Mouse (Mus musculus) gastrocnemius, adult 8-10 months (tissue): ENCODE data around the gene Zhx3. TPM values are rescaled to one million over a fixed set of nuclear protein-coding genes. Genes with fewer than 3 reads are reported as not detected.
A peak's percentile ranks its signal among the peaks of the same experiment; 100 is the strongest.

Source experiments
- DNase-seq, 2 experiments: peaks; one replicate each; pipeline ENCODE4 v3.0.0; 2022; ENCODE audit warnings: low spot score in 2 of 2
- total RNA-seq, 4 experiments: library from RNA; stranded (reverse); gene quantifications; 2 replicates each; pipeline ENCODE4 v1.2.4; 2022

The Zhx3 gene
- total RNA-seq, 4 experiments from 2014 or later, result 18.9 to 27.5 (median 23.1) TPM

DNA sequence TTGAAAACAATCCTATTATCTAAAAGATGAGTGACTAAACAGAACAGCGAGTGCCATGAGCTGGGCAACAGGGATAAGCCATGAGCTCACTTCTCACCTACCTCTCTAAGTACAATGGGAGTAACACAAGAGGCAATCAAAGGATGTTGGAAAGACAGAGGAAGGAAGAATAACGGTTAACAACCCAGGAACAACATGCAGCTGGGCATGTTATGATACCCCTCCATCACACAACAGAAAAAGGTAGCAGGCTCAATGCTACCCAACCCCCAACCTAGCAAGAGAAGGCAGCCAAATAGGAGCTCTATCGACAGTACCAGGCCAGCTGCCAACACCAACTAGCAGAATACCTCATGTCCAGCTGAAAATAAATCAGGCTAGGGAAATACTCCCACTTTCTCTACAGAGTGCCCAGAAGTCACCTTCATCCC is 66.7 kb downstream of the Zhx3 start:
- DNase-seq, result peak in 1 of 2 experiments; percentile 45

DNA sequence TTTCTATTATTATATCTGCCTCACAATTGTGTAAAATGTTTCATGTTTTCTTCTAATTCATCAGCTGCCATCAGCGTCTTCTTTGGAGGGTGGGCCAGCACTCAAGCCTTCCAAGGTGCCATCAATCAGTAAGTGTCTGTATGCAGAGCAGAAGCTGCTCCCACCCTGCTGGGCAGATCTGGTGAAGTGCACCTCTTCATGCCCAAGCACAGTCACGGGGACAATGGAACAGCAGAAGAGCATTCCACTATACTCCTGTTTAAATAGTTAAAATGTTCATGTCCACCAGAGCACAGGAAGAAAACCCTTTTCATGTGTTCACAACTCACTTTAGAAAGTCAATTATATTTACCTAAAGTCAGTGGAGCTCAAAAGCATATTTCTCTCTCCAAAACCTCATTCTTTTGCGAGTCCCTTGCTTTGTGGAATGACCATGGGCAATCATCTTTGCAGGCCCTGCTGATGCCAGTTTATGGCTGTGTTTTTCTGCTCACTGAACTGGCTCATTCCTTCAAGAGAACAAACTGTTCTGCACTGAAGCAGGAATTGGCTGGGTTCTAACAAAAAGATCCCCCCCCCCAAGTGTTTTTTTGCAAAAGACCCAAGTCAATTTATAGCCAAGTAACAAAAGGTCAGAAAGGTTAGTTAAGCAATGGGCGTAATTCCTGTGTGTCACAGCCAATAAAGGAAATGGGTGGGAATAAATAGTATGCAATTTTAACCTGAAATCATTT is 67.8 kb downstream of the Zhx3 start:
- DNase-seq, result no peak

DNA sequence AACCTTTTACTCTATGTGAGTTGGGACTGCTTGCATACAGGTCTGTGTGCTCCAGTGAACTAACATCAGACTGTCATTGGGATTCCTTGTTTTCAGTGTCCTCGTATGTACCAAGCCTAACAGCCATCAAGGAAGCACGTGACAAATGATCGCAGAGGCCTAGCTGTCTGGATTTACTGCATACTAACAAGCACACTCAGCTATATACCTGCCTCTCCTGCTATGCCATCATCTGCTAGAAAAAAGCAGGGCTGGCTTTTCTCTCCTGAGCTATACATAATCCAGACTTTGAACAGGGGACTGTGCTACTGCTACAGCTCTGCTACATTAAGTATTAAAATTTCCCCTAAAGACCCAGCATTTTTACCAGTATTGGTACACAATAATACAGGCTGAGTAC is 70.5 kb downstream of the Zhx3 start:
- DNase-seq, result no peak

DNA sequence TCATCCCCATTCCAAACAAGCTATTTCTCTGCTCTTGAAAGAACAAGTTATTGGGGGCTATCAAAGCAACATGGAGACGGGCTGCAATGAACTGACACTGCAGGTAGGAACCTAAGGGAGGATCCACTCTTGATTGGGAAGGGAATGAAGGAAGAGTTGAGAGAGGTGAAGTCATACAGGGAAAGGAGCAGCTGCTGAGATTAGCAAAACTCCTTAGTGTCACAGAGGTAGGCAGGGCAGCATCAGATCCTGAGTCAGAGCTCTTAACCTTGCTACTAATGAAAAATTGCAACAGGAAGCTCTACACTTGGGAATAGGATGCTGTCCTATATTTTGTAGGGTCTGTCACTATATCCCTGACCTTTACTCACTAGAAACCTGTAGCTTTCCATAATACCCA is 71.8 kb downstream of the Zhx3 start:
- no peak for DNase-seq

DNA sequence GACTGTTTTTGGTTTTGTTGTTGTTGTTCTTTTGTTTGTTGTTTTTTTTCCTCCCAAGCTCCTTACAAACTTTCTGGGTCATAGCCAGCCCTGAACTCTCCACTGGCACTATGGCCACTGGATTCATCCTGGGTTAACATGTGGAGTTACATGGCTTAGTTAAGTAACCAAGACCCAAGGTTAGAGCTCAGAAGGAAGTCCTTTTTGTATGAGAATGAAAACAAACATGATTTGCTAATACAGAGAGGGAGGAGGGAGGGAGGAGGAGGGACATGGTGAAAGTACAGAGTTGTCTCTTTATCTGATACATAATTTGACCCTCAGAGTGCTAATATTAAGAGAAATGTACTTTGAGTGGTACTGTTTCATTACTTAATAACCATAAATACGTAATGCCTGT is 74.6 kb downstream of the Zhx3 start:
- no peak for DNase-seq

DNA sequence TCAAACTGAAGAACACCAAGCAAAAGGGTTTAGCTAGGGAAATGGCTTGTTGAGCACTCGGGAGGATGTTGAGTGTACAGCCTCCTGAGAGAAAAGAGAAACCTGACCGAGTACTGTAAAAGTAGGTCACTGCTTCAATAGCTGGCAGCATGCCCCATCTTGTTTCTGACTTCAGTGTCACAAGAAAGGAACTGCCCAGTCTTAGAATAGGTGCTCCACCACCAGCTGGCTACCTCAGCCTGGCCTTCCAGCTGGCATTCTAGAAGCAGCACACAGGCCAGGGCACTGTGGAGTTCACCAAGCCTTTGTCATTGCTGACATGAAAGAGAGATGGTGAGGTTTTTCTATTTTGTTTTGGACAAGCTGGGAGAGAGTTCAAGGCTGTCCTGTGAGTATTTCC is 75.8 kb downstream of the Zhx3 start:
- peak; percentile 59 to 64 for DNase-seq

DNA sequence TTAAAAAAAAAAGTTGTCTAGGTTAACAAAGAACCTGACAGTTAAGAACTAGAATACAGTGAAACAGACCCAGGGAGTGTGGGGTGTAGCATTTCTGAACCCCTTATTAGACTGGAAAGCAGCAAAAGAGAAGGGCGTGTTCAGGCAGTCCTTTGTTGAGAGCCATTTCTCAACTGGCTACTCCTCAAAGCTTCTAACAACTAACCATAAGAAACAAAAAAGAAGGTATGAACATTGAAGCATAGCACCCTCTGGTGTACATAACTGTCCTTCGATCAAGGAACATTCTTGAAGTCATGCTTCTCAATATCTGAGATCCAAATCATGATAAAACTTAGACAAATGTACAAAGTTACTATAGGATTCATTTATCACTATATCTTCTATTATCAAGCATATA is 79.7 kb downstream of the Zhx3 start:
- no peak for DNase-seq

DNA sequence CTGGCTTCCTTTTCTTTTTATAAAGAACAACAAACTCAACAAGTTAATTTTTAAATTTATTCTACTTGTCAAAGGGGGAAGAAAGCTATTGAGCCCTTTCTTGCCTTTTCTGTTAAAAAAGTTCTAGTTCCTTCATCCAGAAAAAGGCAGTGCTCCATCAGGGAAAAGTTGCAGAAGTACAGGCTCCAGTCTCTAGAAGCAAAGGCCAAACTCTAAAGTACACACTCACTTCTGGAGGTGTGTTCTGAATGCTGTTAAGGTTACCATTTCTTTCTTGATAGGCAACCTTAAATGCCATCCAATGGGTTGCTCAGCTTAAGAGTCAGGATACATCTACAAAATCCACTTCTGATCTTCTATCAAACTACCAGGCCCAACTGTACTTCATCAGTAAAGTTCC is 83.1 kb downstream of the Zhx3 start:
- no peak for DNase-seq

DNA sequence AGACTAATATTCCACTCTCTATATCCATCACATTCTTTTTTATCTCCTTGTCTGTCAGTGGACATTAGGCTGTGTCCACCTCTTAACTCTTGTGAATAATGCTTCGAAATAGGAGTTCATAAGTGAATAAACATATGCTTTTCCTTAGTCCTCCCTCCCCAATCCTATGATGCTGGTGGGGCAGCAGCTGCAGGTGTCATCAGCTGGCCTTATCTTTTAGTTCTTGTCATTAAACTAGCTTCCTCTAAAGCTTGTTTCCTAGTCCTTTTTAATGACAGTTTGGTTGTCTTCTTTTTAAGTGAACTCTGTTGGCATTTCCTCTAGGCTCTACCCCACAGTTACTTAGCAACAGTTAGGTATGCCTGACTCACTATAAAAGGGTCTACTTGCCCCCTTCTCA is 83.8 kb downstream of the Zhx3 start:
- no peak for DNase-seq

DNA sequence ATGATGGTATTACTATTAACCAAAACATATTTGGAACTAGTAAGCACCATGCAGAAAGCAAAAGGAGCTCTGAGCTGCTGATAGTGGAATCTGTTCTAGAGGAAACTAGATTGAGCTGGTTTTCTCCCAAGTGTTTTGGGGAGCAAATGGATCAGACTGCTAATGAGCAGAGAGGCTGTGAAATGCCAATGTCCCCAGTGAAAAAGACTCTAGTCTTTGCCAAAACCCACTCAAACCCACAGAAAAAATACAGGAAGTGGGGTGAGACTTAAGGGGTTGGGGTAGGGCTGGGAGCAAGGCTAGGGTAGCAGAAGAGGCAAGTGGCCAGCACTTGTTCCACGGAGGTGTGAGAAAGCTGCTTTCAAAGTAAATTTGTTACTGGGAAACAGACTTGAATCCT is 86.5 kb downstream of the Zhx3 start:
- DNase-seq, result no peak

DNA sequence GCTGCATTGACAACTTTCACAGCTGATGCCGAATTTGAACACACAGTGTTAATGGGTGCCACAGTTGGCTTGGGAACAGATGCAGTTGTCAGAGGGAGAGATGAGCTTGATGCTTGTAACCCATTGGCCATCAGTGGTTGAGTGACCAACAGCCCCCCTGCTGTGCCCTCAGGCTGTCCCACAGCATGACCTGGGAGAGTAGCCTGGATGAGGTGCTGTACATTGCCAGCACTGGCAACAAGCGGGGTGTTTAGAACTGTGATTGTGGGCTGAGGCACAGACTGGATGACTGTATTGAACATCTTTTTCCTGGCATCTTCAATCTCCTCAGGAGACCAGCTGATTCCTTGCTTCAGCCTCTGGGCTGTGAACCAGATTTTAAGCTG is 92.0 kb downstream of the Zhx3 start:
- DNase-seq, result no peak

DNA sequence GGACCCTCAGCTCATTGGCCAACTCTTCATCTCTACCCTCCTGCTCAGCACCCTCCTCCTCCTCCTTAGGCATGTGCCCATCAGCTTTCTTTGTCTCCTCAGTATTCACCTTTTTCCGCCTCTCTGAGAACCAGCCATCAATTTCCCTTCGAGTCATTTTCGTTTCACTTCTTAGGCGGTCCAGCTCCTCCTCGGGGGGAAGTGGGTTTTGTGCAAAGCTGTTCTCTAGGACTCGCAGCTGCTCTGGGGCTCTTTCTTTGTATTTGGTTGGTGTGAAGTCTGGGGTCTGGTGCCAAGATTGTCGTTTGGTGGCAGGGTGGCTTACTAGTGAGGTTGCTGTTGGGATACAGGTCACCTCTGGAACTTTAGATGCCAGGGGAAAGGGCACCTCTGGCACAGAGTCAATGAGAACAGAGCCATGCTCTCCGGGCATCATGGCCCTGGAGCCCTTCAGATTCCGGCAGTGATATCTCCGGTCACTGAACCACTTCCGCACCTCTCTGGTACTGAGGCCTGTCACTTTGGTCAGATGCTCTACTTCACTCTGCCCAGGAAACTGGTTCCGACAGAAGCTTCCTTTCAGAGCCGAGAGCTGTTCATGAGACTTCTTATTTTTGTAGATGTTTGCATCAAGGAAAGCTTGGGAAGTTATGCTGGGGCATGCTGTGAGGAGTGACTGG is 92.5 kb downstream of the Zhx3 start:
- DNase-seq, result no peak

DNA sequence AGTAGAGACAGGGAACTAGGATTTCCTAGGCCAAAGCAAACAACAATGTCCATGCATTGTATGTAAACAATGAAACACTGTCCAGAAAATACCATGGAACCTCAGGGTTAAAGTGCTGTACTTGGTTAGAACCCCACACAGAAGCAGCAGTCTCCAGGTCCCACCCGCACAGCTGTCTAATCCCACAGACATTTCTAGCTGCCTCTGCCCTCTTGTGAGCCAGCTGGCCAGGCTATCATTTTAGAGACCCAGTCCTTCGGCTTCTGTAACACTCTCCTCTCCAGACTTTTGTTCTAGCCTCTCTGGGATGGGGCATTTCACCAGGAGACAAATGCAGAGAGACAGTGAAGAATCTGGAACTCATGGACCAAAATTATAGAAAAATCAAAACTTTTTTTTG is 94.8 kb downstream of the Zhx3 start:
- no peak for DNase-seq

DNA sequence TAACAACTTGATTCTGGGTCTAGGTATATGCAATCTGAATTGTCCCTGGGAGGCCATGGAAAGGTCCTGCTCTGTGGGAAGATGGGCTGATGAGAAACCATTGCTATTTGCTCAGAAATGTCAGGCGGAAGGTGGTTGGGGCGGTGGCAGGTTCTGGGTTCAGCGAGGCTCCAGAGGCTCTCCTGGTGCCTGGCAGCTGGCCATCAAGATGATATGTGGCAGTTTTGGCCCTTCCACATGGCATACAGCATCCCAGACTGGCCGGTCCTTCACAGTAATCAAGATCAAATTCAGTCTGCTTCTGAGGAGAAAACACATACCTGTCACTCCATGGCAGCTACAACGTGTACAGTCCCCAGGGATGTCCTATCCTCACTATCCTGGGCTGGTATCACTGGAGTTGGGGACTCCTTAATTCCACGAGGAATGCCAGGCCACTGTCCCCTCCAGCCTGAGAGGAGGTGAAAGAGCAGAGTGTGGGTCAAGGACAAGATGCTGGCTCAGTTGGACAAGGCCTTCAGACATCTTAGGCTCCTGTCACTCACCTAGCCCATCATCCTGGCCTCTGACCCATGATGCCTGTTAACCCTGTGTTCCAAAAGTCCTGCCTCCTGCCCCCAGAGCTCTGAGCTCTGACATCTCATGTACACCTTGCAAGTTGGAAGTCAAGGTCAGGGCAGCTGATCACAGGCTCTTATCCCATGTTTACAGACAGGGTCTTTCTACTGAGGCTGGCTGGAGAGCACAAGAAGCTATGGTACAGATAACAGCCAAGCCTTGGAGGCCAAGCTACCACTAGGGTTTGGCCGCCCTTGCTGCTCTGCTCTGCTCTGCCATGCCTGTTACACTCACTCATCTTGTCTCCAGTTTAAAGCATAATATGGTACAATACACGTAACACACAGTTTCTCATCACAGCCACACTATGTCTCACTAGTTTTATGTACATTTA is 101.2 kb downstream of the Zhx3 start:
- peak in 1 of 2 experiments; percentile 2 for DNase-seq

DNA sequence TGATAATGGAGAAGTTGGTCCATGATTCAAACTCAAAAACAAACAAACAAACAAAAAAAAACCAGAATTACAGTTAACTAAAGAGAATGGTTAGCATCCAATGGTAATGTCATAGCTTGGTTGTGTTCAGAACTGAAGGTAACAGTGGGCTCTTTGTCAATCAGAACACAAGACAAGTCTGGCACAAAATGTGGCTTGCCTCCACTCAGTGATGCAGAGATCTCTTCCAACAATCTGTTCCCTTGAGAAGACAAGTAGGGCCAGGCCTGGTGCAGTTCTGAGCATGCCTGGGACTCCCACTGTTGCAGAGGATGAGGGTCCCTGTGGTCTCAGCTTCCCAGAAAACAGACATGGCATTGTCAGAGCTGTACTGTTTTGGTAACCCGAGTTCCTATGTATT is 101.9 kb downstream of the Zhx3 start:
- peak in 1 of 2 experiments; percentile 1 for DNase-seq

DNA sequence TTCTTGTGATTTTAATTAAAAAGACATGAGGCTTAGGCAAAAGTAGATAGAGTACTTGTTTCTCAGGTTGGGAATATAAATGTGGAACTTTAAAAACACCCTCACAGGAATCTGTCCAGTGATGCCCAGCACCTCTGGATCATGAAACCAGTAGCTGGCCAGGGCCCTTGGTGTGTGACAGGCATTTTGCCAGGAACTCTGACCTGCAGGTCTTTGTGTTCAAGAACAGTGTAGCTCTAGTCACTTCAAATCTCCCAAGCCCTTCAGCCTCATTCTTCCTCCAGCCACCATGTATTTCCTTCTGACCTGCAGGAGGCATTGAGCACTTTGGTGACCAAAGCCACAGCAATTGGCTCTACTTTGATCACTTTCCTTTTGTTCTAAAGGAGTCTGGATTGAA is 102.4 kb downstream of the Zhx3 start:
- DNase-seq, result peak in 1 of 2 experiments; percentile 2

DNA sequence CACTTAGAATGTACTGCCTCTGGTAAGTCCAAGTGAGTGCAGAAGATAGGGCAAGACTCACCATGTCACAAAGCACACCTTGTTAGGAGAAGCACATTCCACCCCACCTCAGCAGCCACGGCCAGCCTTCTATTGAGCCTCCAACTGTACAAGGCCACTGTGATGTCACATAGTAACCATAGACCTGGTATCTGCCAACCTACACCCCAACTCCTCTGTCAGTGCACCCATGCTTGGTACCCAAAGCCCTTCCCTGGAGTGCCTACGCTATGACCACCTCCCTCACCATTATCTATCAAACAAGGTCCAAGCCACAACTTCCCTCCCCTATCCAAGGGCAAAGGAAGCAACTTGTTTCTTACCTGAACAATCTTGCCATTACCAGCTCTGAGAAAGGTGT is 103.8 kb downstream of the Zhx3 start:
- DNase-seq, result peak in 1 of 2 experiments; percentile 2

DNA sequence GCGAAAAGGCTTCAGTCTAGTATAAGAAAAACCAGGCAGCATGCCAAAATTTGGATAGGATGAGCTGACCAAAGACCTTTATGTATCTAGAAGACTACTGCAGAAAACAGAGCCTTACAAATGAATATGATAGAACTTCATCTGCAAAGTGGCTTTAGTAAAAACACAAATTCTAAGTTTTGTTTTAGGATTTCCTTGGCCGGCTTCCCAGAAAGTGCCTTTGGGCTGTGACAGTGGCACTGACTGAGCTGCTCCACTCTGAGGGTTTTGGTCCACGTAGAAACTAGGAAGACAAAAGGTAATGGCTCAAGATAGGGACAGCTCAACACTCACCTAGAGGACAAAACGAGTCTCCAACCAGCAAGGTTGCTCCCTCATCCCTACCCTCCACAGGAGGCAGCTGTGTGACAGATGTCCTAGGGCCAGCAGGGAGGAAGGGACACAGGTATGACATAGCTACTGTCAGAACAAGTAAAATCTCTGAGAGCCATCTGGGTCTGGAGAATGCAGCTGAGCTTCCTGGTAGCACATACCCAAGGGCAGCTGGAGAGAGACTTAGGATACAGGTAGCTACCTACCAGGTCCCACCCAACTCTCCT is 104.6 kb downstream of the Zhx3 start:
- peak in 1 of 2 experiments; percentile 2 for DNase-seq

DNA sequence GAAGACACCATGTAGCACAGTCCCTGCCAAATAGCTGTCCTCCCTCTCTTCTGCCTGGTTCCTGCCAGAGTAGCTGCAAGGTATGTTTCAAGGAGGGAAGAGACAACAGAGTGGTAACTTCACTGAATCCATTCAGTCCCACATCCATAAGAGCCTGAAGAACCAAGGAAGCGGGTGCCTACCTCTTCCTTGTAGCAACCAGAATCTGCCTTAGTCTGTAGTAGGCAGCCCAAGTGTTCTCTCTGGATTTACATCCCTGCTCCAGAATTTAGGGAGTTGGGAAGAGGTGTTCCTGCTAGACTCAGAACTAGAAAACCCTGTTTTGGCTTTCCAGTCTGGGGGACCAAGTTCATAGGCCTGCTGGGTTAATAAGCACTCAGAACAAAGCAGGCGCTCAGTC is 105.6 kb downstream of the Zhx3 start:
- no peak for DNase-seq

DNA sequence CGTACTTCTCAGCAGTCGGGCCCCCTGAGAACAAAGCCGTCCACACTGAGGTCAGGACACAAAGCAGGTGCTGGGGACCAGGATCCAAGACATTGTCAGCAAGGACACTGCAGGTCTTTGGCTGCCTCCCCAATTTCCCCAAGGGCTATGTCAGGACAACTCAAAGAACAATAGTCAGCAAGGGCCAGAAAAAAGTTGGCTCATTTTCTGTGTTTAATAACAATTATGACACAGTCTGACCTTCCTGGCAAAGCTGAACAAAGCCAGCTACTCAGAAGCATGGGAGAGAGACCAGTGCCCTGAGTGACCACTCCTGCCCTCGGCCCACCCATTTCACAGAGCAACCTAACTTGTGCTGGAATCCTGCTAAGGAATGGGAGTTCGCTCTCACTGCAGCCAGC is 106.4 kb downstream of the Zhx3 start:
- peak; percentile 34 to 38 for DNase-seq

DNA sequence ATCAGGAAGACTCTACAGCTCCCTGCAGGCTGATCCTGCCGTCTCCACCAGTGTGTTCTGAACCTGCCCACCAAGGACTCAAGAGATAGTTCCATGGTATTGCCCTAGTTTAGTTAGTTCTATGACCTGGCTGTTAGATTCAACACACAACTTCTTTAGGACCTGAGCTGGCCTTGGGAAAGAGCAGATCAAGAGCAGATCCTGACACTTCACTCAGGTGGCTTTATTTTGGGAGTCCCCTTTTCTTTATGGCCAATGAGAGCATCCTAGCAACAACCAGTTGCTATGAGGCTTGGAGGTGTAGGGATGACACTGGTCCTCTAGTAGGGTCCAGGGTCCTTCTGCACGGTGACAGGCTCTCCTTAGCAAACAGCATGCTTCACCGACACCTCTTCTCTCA is 107.7 kb downstream of the Zhx3 start:
- DNase-seq, result no peak

DNA sequence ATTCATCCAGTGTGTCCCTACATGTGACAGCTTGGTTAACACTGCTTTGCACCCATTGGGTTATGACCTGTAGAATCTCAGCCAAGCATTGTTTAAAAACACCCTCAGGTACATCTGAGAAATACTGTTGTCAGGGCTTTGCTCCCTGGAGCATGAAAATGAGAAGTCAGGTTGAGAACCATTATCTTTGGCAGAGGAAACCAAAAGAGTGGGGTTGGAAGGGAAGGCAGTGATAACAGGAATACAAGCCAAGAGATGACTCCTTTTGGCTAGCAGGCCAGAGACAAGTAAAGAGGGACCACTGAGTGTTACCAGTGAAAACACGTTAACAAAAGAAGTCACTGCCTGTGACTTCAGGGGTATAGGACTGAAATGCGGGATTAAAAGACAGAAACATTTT is 108.4 kb downstream of the Zhx3 start:
- no peak for DNase-seq
